ENCODE assay signal across 8 mouse cellular contexts in genomic region chr11:77785768-77786561, GRCm38 (mm10). TPM values are rescaled to one million over a fixed set of nuclear protein-coding genes. Genes with fewer than 3 reads are reported as not detected.
DNase-seq lines count a peak whose midpoint lies in the region; ATAC-seq and TF ChIP-seq lines count a peak whose summit lies in the region.

No protein-coding gene starts in this region.

- no peaks in the 10 kb centered on the region for H3K9me3 ChIP-seq in heart, postnatal 0 days (replicated peaks; ENCODE audit: control insufficient read depth, low read length)

- H3K36me3 ChIP-seq in heart, postnatal 0 days (replicated peaks; ENCODE audit: control insufficient read depth, insufficient read depth, low read length), result no peaks in the 10 kb centered on the region

- H3K4me2 ChIP-seq in heart, postnatal 0 days (ENCODE audit: low read depth, low read length), result peak overlapping the region; percentile 28

- DNase-seq in retina, postnatal 1 day, result peak; percentile 75
- no peak for DNase-seq in retina, embryonic 14.5 days (ENCODE audit: low spot score)
- DNase-seq in cerebellum, postnatal 10 days, result peak; percentile 69 to 70
- DNase-seq in heart, postnatal 0 days (ENCODE audit: low spot score), result peak; percentile 44
- peak; percentile 59 to 72 for DNase-seq in kidney, postnatal 4 days
- DNase-seq in testis, postnatal 10 days (ENCODE audit: low spot score), result no peak
- DNase-seq in natural killer cell, adult 2 months (ENCODE audit: low spot score in 2 of 2), result no peak

- no peak for TF ChIP-seq EP300 in heart, postnatal 0 days (IDR thresholded peaks at IDR 0.05; ENCODE audit: low read depth)

- no peaks in the 10 kb centered on the region for H3K27me3 ChIP-seq in heart, postnatal 0 days (ENCODE audit: control insufficient read depth, insufficient read depth, low read length)

- peak overlapping the region; percentile 90 for H3K27ac ChIP-seq in heart, postnatal 0 days (ENCODE audit: low read depth)

- peak; percentile 55 for ATAC-seq in heart, postnatal 0 days (ENCODE audit: insufficient read depth, low read depth)
- ATAC-seq in megakaryocyte progenitor cell, adult 5-6 weeks (replicated peaks; ENCODE audit: poor library complexity), result peak; percentile 30

- H3K9ac ChIP-seq in heart, postnatal 0 days (replicated peaks; ENCODE audit: low read depth, low read length), result peak overlapping the region; percentile 40; the same call in 1 of the 2 replicates

- TF ChIP-seq CTCF in heart, postnatal 0 days (IDR thresholded peaks at IDR 0.05; ENCODE audit: low read depth), result 0 out of 2 replicates have a peak, but pooled peaks have one; percentile 2

- 18% methylated on average over 6 of the region's 7 CpGs for WGBS in heart, postnatal 0 days

- peaks cover 61% of the 10 kb centered on the region for H3K4me1 ChIP-seq in heart, postnatal 0 days (ENCODE audit: control insufficient read depth, insufficient read depth)

- no peak overlapping the region for H3K4me3 ChIP-seq in heart, postnatal 0 days (ENCODE audit: low read depth, low read length)

RNA-seq across cellular contexts. Expression of gene Gm10277, which starts 1.6 kb away (rescaled TPM):
- not detected in 2 replicates for total RNA-seq in heart, postnatal 0 days (2014; rRNA removed; ENCODE audit: low replicate concordance)
- polyA plus RNA-seq in heart, postnatal 0 days (2015; fragmentation: Nextera tagmentation; extraction: Ambion mirVana), result 0.41 and 0.52 TPM in 2 replicates
- not detected in 2 replicates for total RNA-seq in megakaryocyte progenitor cell, adult 5-6 weeks (2015)
- not detected in 2 replicates for total RNA-seq in megakaryocyte progenitor cell, adult 5-6 weeks (2017)

RNA-seq across cellular contexts. Expression of gene Myo18a, which starts 22.9 kb away (rescaled TPM):
- total RNA-seq in heart, postnatal 0 days (2014; rRNA removed; ENCODE audit: low replicate concordance), result 181 and 218 TPM in 2 replicates
- 80.0 and 82.5 TPM in 2 replicates for polyA plus RNA-seq in heart, postnatal 0 days (2015; fragmentation: Nextera tagmentation; extraction: Ambion mirVana)
- total RNA-seq in megakaryocyte progenitor cell, adult 5-6 weeks (2015), result 23.1 and 25.1 TPM in 2 replicates
- 71.4 and 99.8 TPM in 2 replicates for total RNA-seq in megakaryocyte progenitor cell, adult 5-6 weeks (2017)

Comparison
In these comparisons a context has a peak if more than half of its experiments do, and no peak if none do; other contexts are left out.
1. DNase-seq: peak in retina, postnatal 1 day (single experiment), cerebellum, postnatal 10 days (2 of 2), heart, postnatal 0 days (single experiment) and kidney, postnatal 4 days (2 of 2); none in retina, embryonic 14.5 days (single experiment), testis, postnatal 10 days (single experiment) and natural killer cell, adult 2 months (0 of 2).